Mouse (Mus musculus) stomach, postnatal 0 days (tissue): Measurements from ENCODE around the gene Mob3a.

Experiments used
- CTCF ChIP-seq: IDR thresholded peaks from 2 replicates; pipeline ENCODE4 v1.5.1; 2016; ENCODE audit warnings: antibody characterized with exemption, low read depth, mild to moderate bottlenecking, moderate library complexity
- EP300 ChIP-seq: optimal IDR thresholded peaks from 2 replicates; pipeline ENCODE3; 2016; ENCODE audit warnings: antibody characterized with exemption

- TF ChIP-seq CTCF (no peak), EP300 (no peak)
Measured at GRCm38 (mm10) chr10:80705033-80705432, 3.3 kb upstream of the Mob3a start.
